Mouse (Mus musculus): ENCODE measurements around the gene Mymx.
A peak's percentile ranks its signal among the peaks of the same experiment; 100 is the strongest.

- TF ChIP-seq POLR2A (IDR thresholded peaks at IDR 0.05; ENCODE audit: borderline replicate concordance, extremely low read depth, low read depth, low read length) = no peak; the same call in 1 of the 2 replicates
- peak; percentile 30; the same call in 1 of the 2 replicates for TF ChIP-seq CTCF (IDR thresholded peaks at IDR 0.05; ENCODE audit: insufficient read depth, low read length)
Measured at GRCm38 (mm10) chr17:45629861-45630694, 28.2 kb upstream of the Mymx start.

Measured in lung, adult 2 months (tissue).